Mouse (Mus musculus) kidney, adult 9 months (tissue): ENCODE measurements around the gene Adcy10.

Experiments used
- DNase-seq: peaks from one replicate; pipeline ENCODE4 v3.0.0; 2022

Gene Adcy10

DNA sequence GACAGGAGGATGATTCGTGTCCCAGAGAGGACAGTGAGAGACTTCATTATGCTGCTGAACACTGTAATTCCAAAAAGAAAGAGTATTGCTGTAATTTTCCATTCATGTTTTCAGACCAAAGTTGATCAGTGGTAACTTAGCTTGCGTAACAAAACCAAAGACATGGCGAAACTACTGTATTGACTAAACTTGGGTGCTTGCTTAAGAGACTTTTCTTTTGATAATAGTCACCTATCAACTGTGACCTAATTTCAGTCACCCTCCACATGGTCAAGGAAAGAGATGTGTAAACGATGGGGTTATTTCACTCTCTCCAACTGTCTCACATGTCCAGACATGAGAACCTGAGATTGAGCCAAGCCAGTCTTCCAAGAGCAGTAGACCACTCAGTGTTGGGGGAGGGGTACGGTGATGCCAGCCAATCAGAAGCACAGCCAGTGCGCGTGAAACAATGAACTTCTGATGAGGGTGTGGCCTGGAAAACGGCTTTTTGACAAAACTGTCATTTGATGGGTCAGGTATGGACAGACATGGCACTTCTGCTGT, at the start of gene Adcy10:
Adcy10 (plus strand) TSS at position 496 of the 546 bp plus-strand sequence.
- DNase-seq: no peak

DNA sequence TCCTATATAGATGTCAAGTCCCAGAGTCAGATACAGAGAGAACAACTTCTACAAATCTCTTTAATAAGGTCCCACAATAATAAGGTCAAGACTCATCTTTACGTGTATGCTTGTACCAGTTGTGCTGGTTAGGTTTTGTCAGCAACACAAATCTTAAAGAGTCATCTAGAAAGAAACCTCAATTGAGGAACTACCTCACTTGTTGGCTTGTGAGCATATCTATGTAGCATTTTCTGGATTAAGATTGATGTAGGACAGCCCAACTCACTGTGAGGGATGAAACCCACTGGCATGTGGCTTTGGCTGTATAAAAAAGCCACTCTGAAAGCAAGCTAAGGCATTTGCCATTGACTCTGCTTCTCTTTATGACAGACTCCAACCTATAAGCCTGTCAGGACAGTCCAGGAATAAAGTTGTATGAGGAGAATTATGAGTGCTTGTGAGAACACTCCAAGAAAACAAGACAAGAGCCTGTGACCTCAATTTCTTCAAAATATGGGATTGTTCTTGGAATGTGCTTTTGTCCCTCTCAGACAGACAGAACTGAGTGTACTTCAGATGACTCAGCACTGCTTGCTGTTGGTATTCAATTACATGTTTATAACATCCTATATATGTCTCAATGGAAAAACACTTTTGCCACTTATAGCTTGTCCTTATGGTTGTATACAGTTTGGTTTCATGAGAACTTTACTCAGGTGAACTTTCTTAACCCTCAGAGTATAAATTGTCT, 46.5 kb upstream of the Adcy10 start:
- DNase-seq: no peak

- DNase-seq: no peak
Measured at GRCm38 (mm10) chr1:165440788-165441187, 44.2 kb upstream of the Adcy10 start.

GRCm38 (mm10) chr1:165441201-165441600, 43.8 kb upstream of the Adcy10 start:
- no peak for DNase-seq

GRCm38 (mm10) chr1:165441719-165442118, 43.3 kb upstream of the Adcy10 start:
- no peak for DNase-seq

DNA sequence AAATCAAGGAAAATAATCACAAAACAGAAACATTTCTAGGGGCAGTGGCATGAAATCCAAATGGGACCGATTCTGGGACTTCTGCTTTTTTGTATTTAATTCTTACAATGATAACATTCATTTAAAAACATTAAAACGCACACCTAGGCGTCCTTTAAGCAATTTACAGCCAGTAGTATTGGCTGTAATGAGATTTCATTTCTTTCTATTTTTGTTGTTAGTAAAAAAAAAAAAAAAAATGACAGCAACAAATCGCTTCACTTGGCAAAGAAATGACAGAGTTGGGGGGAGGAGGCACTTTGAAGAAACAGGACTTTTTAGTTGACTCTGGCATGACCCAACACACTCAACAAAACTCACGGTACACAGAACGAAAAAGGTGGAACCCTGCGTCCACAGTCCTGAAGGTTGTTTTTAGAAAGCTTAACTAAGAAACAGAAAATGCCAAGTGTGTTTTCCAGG, 25.9 kb upstream of the Adcy10 start:
- DNase-seq: no peak

DNA sequence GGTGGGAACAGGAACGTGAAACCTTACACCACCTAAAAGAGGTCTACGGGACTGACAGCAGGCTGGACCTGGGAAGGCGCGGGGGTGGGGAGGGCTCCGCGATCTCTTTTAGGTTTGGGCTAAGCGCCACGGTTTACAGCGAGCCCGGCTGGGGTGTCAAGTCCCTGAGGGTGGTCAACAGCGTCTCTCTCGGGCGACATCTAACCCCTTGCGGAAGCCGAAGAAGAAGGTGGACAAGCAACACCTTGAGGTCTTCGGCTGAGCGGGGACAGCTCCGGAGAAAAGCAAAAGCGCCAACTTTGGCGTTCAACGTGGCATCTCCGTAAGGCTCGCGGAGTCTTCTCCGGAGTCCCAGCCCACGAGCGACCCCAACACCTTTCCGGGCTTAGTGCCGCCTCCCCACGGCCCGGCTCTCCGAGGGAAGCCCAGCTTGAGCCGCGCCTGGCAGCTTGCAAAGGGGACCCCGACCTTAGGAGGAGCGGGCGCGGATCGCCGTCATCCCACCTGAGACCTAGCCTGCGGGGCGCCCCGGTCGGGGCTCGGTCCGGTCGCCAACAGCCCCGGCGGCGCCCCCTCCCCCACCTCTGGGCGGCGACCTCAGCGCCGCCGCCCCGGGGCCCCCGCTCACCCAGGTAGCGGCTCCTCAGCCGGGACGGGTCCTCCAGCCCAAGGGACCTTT, 25.3 kb upstream of the Adcy10 start:
- DNase-seq: peak; percentile 72

DNA sequence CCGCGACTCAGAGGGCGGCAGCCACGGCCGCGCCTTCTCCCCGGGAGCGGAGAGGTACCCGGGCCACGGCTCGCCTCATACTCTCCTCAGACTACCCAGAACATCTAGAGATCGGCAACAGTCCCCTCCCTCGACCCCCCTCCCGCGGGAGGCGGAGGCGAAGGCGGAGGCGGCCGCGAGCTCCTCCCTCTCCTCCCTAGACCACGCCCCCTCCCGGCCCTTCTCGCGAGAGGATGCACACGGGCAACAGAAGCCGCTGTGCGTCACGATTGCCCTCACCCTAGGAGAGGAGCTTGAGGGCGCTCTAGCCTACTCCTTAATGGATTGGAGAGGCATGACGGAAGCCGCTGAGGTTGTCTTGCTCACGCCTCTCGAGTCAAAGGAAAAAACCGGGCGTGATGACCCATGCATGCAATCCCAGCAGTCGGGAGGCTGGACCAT, 24.6 kb upstream of the Adcy10 start, which contains the start of the genes Dcaf6 and Mpc2:
Dcaf6 (minus strand) TSS at position 116 of the 441 bp plus-strand sequence.
Mpc2 (plus strand) TSS at position 278 of the 441 bp plus-strand sequence.
- peak; percentile 99 for DNase-seq

DNA sequence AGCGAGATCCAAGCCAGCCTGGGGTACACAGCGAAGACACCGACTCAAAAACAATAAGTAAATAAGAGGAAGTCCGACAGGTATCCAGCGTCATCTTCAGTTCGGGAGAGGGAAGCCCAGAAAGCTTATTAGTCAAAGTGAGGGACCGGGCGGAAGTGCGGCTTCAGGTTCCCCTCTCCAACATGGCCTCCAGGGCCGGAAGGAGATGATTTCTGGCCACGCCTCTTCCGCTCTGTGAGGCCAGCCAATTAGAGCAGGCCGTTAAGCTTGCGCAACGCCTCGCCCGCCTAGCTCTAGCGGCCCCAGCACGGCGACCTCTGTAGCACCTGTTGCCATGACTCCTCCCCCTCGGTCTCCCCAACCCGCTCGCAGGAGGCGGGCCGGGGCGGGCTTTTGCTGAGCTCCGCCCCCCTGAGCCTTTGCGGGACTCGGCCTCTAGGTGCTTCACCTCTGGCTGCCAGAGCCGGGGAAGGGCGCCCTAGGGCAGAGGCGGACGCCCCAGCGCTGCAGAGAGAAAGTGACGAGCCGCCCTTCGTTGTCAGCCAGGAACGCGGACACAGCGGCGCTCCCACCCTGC, 24.1 kb upstream of the Adcy10 start:
- peak; percentile 100 for DNase-seq

- DNase-seq: peak; percentile 75
Measured at GRCm38 (mm10) chr1:165461681-165462080, 23.3 kb upstream of the Adcy10 start.

DNA sequence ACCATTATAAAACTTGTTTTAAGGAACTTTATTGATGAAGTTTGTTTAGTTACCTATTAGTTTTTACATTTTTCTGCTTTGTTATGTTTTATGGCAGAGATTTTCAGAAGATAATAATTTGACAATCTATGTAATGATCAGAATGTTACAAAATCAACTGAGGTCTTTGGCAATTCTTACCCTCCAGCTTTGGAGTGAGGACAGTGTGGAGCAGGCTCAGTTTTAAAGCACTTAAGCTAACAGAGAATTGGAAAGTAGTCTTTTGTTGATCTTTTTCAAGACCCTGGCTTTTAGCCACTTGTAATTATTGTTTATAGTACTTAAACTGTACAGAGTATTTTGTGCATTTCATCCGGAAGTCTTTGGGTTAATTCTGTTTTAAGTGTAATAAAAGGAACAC, 22.1 kb upstream of the Adcy10 start:
- DNase-seq: no peak

DNA sequence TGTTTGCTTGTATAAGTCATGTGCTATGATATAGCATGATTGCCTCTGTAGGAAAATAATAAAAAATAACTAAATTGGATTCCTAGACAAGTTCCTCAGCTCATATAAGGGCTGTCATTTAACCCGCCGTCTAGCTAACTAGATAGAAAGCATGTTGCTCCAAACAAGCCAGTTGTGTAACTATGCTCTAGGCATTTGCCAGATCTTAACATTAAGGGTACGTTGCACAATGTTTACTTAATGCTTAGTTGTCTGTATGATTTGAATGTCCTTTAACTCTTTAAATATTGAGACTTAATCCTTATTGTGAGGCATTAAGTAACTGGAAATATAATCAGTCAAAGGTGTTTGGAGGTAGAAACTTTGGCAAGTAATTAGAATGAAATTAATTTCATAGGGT, 20.4 kb upstream of the Adcy10 start:
- no peak for DNase-seq

DNA sequence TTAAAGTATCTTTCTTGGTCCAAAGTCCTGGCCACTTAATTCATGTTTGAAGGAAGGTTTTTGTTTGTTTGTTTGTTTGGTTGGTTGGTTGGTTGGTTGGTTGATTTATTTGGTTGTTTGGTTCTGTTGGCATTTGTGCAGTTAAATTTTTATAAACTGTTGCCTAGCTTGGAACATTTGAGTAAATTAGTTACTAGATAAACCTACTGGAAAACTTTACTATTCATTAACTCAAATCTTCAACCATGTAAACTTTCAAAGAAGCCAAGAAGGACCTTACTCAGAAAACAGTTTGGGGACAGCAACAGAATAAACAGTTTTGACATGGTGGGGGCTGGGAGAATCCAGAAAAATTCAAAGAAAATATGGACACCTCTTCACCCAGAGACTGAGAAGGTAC, 16.0 kb upstream of the Adcy10 start:
- peak; percentile 69 for DNase-seq

GRCm38 (mm10) chr1:165469717-165470116, 15.3 kb upstream of the Adcy10 start:
- DNase-seq: peak; percentile 60

DNA sequence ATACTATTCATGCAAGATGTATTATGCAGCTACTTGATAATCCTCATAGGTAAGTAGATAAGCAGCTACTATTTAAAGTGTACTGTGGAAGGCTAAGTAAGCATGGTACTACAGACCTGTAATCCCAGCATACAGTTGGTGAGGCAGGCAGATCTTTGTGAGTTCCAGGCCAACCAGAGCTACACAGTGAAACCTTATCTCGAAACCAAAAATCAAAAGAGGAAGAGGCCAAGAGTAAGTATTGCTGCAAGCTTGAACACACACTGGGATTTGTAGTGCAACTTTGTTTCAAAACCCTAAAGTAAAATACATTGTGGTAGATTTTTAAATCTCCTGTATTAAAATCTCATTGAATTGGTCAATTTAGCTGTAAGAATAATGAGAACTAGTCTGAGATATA, 13.5 kb upstream of the Adcy10 start:
- DNase-seq: no peak

DNA sequence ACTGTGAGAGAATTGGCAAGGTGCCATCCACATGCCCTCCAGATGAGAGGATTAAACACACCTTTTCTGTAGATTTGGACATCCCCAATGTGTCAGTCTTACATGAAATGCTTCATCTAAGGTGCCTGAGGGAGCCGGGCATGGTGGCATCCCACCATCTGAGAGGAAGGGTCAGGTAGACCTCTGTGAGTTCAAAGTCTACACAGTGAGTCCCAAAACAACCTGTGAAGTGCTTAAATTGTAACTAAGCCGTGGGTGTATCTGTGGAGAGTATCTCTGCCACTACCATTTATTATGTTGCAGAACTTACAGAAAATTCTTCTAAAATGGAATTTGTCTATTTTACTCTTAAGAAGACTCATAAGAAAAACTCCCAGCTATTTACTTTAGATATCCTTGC, 1.1 kb downstream of the Adcy10 start:
- DNase-seq: peak; percentile 62

- DNase-seq: no peak
Measured at GRCm38 (mm10) chr1:165489197-165489596, 4.2 kb downstream of the Adcy10 start.

- peak; percentile 36 for DNase-seq
Measured at GRCm38 (mm10) chr1:165498856-165499255, 13.9 kb downstream of the Adcy10 start.

GRCm38 (mm10) chr1:165503307-165504024, 18.5 kb downstream of the Adcy10 start:
- DNase-seq: peak; percentile 87

DNA sequence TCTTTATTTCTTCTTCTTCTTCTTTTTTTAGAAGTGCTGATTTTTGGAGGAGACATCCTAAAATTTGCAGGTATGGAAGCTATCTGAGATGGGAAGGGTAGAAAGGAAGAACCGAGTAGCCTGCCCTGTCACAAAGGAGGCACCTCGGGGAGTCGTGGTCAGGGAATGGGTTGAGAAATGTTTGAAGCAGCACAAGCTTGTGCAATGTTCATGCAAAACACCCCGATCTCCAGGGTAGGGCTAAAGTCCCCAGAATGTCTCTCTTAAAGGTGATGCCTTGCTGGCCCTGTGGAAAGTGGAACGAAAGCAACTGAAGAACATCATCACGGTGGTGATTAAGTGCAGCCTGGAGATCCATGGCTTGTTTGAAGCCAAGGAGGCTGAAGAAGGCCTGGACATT, 21.3 kb downstream of the Adcy10 start:
- no peak for DNase-seq

GRCm38 (mm10) chr1:165510161-165510560, 25.2 kb downstream of the Adcy10 start:
- peak; percentile 17 for DNase-seq

- DNase-seq: no peak
Measured at GRCm38 (mm10) chr1:165520716-165521115, 35.7 kb downstream of the Adcy10 start.
